Mouse (Mus musculus): ENCODE data around the gene Rchy1.

DNA sequence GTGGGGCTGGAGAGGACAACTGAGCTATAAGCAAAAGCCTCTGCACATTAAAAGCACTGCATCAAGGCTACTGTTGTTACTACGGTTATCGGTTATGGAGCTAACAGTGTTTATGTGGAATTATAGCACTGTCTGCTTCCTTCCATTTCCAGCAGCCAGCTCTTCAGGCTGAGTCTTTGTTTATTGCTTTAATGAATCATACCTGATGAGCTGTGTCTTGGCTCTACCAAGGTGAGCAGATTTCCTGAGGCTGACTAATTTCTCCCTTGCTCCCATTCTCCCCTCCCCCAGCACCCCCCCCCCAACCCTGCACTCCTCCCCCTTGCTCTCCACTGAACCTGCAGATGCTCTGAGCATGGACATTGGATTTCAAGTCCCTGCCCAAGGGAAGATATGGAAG, 24.9 kb upstream of the Rchy1 start:
- TF ChIP-seq CTCF (IDR thresholded peaks at IDR 0.05; ENCODE audit: low read depth, low read length), result no peak
- TF ChIP-seq POLR2A (IDR thresholded peaks at IDR 0.05; ENCODE audit: extremely low read depth, insufficient read depth, low read length), result no peak
